Mouse (Mus musculus): Measurements from ENCODE around the gene Sh3rf3.

DNA sequence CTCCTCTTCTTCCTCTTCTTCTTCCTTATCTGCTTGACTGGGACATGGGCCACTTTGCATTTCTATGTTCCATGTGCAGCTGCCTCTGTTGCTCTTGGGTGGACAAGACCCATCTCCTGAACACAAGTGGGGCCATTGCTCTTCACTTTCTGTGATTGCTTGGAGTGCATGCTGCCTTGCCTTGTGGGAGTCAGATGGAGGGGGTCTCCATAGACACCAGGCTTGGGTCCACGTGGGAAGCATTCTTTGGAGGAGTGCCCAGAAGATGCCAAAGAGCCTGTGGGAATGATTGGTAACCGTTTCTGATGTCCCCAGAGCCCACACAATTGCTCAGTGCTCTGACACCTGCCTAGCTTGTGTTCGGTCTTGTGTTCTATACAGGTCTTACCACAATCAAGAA is 124.4 kb downstream of the Sh3rf3 start:
- TF ChIP-seq EP300 (IDR thresholded peaks at IDR 0.05; ENCODE audit: low read depth) (no peak), CTCF (IDR thresholded peaks at IDR 0.05; ENCODE audit: low read depth) (no peak)
